Mouse (Mus musculus): ENCODE data around the gene Shmt2. TPM values are rescaled to one million over a fixed set of nuclear protein-coding genes. Genes with fewer than 3 reads are reported as not detected.

Gene Shmt2
- polyA plus RNA-seq (2012; rRNA removed) = 91.9 and 95.9 TPM in 2 replicates

DNA sequence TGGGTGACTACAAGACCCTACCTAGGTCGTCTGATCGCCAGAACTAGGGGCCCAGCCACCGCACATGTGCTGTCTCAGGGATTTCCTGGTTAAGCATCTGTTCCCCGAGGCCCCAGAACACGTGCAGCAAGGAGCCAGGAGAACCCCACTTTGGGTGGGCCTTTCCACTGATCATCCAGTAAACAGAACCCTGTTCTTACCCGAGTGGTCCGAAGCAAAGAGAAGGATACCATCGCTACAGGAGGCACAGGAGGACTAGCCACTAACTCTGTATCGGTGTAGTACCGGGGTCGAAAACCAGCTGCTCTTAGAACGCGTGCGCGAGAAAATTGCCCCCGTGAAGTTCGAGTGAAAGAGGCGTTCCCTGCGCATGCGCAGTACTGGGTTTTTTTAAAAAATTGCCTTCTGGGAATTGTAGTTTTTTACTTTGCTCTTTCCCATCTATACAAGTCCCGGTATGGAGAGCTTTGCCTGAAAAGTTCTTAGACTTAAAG, at the start of gene Shmt2:
Gene Shmt2, minus strand, starts transcription at position 357 of the 494 bp plus-strand sequence.

DNA sequence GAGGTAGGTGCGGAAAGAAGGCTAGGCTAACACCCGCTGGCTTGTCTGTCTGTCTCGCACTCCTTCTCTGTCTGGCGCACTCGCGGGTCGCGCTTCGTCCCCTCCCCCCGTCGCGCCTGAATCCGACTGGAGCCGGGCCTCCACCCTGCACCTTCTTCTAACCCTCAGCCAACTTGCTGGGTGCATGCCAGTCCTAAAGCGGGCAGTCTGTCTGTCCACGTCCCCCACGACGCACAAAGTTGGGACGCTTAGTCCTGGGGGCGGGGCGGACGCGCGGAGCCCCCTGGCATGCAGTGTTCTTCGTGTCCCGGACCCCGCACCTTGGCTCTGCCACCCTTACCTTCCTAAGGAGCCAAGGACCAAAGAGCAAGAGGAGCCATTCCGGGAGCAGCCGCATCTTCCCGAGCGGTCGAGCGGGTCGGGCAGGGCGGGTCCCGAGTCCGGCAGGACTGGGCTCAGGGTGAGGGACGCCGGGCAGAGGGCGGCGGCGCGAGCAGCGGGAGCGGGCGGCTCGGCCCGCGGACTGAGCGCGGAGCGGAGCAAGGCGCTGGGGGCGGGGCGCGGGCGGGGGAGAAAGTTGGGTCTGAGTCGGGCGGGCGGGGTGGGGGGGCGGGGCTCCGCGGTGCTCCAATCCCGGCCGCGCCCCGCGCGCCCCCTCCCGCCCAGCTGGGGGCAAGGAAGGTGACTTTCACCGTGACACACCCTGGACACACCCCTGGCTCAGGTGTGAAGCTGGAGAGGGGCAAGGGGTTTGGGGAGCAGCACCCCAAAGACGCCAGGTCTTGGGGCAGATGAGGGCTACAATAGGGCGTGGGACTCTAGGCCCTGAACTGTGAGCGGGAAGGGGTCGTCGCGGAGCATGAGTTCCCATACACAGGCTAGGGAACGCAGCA, 12.0 kb upstream of the Shmt2 start, which contains the start of gene Nxph4:
Gene Nxph4, minus strand, starts transcription at position 524 of the 893 bp plus-strand sequence.

DNA sequence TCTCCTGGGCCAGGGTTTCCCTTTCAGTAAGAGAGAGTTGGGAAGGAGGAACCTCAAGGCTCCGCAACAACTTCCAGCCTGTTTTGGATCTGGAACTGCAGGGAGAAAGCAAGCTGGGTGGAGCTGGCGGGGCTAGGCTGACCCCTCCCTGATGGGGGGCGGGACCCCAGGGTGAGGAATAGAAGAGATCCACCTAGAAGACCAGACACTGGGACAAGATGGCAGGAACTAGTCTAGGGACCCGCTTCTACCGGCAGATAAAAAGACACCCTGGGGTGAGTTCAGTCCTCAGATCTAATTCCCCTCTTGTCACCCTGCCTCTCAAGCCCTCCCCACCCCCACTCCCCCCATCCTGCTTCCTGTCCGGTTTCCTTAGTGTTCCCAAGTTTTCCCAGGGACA, 7.5 kb downstream of the Shmt2 start, which contains the start of gene Ndufa4l2:
Gene Ndufa4l2, plus strand, starts transcription at position 204 of the 400 bp plus-strand sequence.

DNA sequence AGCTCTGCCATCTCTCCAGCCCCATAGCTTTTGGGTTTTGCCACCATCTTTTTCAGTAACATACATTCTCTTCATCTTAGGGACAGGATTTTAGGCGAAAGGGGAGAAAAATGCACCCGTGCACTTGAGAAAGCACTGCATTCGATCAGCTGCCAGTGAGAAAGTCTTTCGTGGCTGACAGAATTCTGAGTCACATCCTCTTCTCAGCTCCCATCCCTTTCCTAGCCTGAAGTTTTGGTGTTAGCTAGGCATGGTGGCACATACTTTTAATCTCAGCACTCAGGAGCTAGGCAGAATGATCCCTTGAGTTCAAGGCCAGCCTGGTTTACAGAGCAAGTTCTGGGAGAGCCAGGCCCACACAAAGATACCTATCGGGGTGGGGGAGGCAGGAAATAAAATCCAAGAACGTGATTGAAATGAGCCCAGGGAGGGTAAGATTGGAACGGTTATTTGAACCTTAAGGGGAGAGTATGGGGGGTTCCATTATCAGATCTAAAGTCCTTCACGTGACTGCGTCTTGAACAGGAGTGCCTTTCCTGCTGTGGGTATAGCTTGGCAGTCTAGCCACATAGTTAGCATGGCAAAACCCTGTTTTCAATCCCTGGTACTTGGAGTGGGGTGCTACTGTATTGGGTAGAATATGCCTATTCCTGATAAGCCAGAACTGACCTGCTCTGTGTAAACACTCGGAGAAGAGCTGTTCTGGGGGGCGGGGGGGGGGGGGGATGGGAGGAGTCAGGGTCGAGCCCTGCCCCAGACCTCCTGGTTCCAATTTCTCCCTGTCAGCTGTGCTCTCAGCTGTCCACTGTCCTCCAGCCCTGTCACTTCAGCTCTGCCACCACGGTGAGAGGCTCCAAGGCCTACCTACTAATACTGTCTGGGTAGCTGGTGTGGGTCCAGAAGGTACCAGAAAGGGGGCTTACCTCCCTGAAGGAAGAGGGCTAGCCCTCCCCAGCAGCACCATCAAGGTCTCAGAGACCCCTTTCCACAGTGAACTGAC, 21.1 kb downstream of the Shmt2 start, which contains the start of gene Stac3:
Gene Stac3, plus strand, starts transcription at position 793 of the 1,000 bp plus-strand sequence.

Other genes starting within 250 kb of the Shmt2 start
- 49.6 and 66.7 TPM in 2 replicates for gene Mbd6, start 233.4 kb downstream of the Shmt2 start, polyA plus RNA-seq (2012; rRNA removed)
- gene Mars, start 210.7 kb downstream of the Shmt2 start, polyA plus RNA-seq (2012; rRNA removed) = 89.7 and 94.2 TPM in 2 replicates
- gene Arhgap9, start 200.5 kb downstream of the Shmt2 start, polyA plus RNA-seq (2012; rRNA removed) = 1.2 and 1.3 TPM in 2 replicates
- 9.4 and 26.2 TPM in 2 replicates for gene Gli1, start 180.5 kb downstream of the Shmt2 start, polyA plus RNA-seq (2012; rRNA removed)
- gene Inhbe, start 168.0 kb downstream of the Shmt2 start, polyA plus RNA-seq (2012; rRNA removed) = not detected in 2 replicates
- gene Inhbc, start 152.0 kb downstream of the Shmt2 start, polyA plus RNA-seq (2012; rRNA removed) = not detected in 2 replicates
- gene R3hdm2, start 142.1 kb downstream of the Shmt2 start, polyA plus RNA-seq (2012; rRNA removed) = 62.5 and 71.6 TPM in 2 replicates
- 9.7 and 15.0 TPM in 2 replicates for gene Stac3, start 20.8 kb downstream of the Shmt2 start, polyA plus RNA-seq (2012; rRNA removed)
- gene Ndufa4l2, start 7.5 kb downstream of the Shmt2 start, polyA plus RNA-seq (2012; rRNA removed) = 10.8 and 13.2 TPM in 2 replicates
- gene Nxph4, start 12.1 kb upstream of the Shmt2 start, polyA plus RNA-seq (2012; rRNA removed) = 26.9 and 35.5 TPM in 2 replicates
- 163 and 211 TPM in 2 replicates for gene Lrp1, start 98.7 kb upstream of the Shmt2 start, polyA plus RNA-seq (2012; rRNA removed)
- gene Stat6, start 120.5 kb upstream of the Shmt2 start, polyA plus RNA-seq (2012; rRNA removed) = 8.3 and 11.7 TPM in 2 replicates
- 8.7 and 9.0 TPM in 2 replicates for gene Nemp1, start 144.5 kb upstream of the Shmt2 start, polyA plus RNA-seq (2012; rRNA removed)
- gene Nab2, start 146.1 kb upstream of the Shmt2 start, polyA plus RNA-seq (2012; rRNA removed) = 9.8 and 18.1 TPM in 2 replicates
- 2.8 and 3.1 TPM in 2 replicates for gene Myo1a, start 182.7 kb upstream of the Shmt2 start, polyA plus RNA-seq (2012; rRNA removed)
- gene Tac2, start 202.0 kb upstream of the Shmt2 start, polyA plus RNA-seq (2012; rRNA removed) = 0.44 and 1.0 TPM in 2 replicates
- gene Zbtb39, start 217.1 kb upstream of the Shmt2 start, polyA plus RNA-seq (2012; rRNA removed) = 14.6 and 15.2 TPM in 2 replicates
- 0.76 and 1.2 TPM in 2 replicates for gene Gpr182, start 229.3 kb upstream of the Shmt2 start, polyA plus RNA-seq (2012; rRNA removed)
- 0.05 and 0.12 TPM in 2 replicates for gene Rdh1, start 237.3 kb upstream of the Shmt2 start, polyA plus RNA-seq (2012; rRNA removed)
- gene Rdh16f1, start 237.3 kb upstream of the Shmt2 start, polyA plus RNA-seq (2012; rRNA removed) = 0.30 TPM in 1 of 2 replicates, not detected in the other

Measured in central nervous system, embryonic 14 days (tissue).